Mouse (Mus musculus): Measurements from ENCODE around the gene Golm1.
"Not testable (repeated sequence)": the region's sequence is repeated elsewhere in the genome, so short reads cannot be mapped to it uniquely, and the experiment has no call there.

Gene Golm1

GRCm38 (mm10) chr13:59603096-59603495 lies 72.5 kb downstream of the Golm1 start:
- in situ Hi-C loops (cut with MboI; ENCODE audit: unreplicated experiment in 2 of 2) = no loop called here

DNA sequence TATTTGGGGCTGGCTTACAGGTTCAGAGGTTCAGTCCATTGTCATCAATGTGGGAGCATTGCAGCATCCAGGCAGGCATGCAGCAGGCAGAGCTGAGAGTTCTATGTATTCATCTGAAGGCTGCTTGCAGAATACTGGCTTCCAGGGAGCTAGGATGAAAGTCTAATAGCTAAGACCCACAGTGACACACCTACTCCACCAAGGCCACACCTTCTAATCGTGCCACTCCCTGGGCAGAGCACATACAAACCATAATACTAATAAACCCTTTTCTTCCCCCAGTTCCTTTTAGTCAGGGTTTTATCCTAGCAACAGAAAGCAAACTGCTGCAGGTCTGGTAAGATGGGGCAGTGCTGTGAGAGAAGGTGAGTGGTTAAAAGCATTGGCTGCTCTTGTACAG lies 83.0 kb downstream of the Golm1 start:
- in situ Hi-C loops (cut with MboI; ENCODE audit: unreplicated experiment in 2 of 2) = no loop called here

- in situ Hi-C loops (cut with MboI; ENCODE audit: unreplicated experiment in 2 of 2) = not testable (repeated sequence)
These were observed 83.6 kb downstream of the Golm1 start for GRCm38 (mm10) chr13:59592058-59592457.

DNA sequence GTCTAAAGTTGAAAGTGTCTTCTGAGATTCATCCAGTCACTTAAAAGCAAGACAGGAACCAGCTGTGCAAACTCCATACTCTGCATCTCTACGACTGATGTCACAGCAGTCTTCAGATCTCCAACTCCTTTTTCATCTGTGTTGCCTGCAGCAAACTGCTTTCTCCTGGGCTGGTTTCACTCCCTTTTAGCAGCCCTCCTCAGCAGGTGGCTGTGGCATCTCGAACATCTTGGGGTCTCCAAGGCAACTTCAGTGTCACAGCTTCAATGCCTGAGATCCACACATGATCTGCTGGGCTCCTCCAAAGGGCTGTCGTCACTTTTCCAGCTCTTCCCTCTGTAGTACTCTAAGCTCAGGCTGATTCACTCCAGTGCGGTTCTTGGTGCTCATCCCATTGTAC lies 84.9 kb downstream of the Golm1 start:
- in situ Hi-C loops (cut with MboI; ENCODE audit: unreplicated experiment in 2 of 2) = no loop called here

DNA sequence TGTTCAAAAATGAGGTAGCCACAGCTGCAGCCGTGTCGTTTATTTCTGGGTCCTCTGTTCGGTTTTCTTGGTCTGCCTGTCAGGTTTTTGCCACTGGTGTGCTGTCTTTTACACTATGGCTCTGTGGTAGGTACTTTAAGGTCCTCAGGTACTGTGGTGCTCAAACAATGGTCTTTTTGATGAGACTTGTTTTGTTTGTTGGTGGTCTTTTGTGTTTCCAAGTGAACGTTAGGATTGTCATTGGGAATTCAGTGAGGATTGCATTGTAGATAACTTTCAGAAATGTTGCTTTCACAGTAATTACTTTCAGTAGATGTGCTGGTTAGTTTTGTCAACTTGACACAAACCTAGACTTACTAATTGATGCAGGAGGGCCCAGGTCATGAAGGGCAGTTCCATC lies 85.9 kb downstream of the Golm1 start:
- in situ Hi-C loops (cut with MboI; ENCODE audit: unreplicated experiment in 2 of 2) = no loop called here

DNA sequence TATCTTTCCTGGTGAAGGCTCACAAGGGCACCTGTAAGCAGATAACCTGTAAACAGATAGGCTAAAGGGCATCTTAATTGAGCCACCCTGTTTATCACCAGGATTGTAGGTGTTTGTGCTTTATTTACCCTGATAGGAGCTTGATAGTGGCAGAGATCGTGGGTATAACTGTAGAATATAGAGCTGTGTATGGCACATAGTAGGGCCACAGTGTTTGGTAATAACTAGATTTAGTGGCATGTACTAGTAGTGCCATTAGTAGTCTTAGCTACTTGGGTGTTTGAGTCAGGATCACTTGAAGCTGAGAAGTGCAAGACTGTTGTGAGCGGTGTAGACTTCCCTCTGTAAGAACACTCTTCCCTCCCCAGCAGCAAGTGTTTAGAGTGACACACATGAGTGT lies 88.4 kb downstream of the Golm1 start:
- in situ Hi-C loops (cut with MboI; ENCODE audit: unreplicated experiment in 2 of 2) = no loop called here

GRCm38 (mm10) chr13:59585648-59586005 lies 90.0 kb downstream of the Golm1 start:
- in situ Hi-C loops (cut with MboI; ENCODE audit: unreplicated experiment in 2 of 2) = no loop called here

GRCm38 (mm10) chr13:59584947-59585647 lies 90.5 kb downstream of the Golm1 start, which contains the start of the genes Agtpbp1 and Naa35:
Gene Agtpbp1, minus strand, starts transcription at chr13:59585227.
Gene Naa35, plus strand, starts transcription at chr13:59585259.
- in situ Hi-C loops (cut with MboI; ENCODE audit: unreplicated experiment in 2 of 2) = no loop called here

Data from v-Abl transformed pro-B cells (cell line).